ENCODE assay signal across 8 mouse cellular contexts in genomic region chr7:64373147-64373829, GRCm38 (mm10). TPM values are rescaled to one million over a fixed set of nuclear protein-coding genes. Genes with fewer than 3 reads are reported as not detected.
A peak's percentile ranks its signal among the peaks of the same experiment; 100 is the strongest.
DNase-seq lines count a peak whose midpoint lies in the region; ATAC-seq and TF ChIP-seq lines count a peak whose summit lies in the region.

No protein-coding gene starts in this region.

- no peak for TF ChIP-seq POLR2A in bone marrow macrophage, adult 2 months (IDR thresholded peaks at IDR 0.05; ENCODE audit: borderline replicate concordance, low read depth, low read length)

- peaks cover 34% of the 10 kb centered on the region for H3K36me3 ChIP-seq in kidney, embryonic 16.5 days (ENCODE audit: insufficient read depth, low read length)
- H3K36me3 ChIP-seq in hindbrain, embryonic 11.5 days (ENCODE audit: control insufficient read depth, insufficient read depth, low read length) = no peaks in the 10 kb centered on the region

- WGBS in kidney, embryonic 16.5 days = 10% methylated on average over 18 of the region's 18 CpGs
- WGBS in hindbrain, embryonic 11.5 days = 20% methylated on average over 18 of the region's 18 CpGs

- no peak for DNase-seq in kidney, adult 11 months
- peak; percentile 6 for DNase-seq in hindbrain, embryonic 11.5 days (ENCODE audit: low spot score)
- DNase-seq in mesoderm, embryonic 11.5 days (ENCODE audit: low read depth, low spot score) = peak; percentile 6
- DNase-seq in thymus, postnatal 10 days (ENCODE audit: low spot score in 2 of 2) = no peak
- no peak for DNase-seq in yolk sac, embryonic 10.5 days (ENCODE audit: low spot score)
- no peak for DNase-seq in thymus, postnatal 0 days (ENCODE audit: low spot score)

- H3K4me1 ChIP-seq in kidney, embryonic 16.5 days (ENCODE audit: insufficient read depth, low read length) = peaks cover 6% of the 10 kb centered on the region; the same call in 1 of the 2 replicates
- H3K4me1 ChIP-seq in bone marrow macrophage, adult 2 months (ENCODE audit: control insufficient read depth, insufficient read depth, low read length) = peaks cover 6% of the 10 kb centered on the region
- no peaks in the 10 kb centered on the region for H3K4me1 ChIP-seq in hindbrain, embryonic 11.5 days (replicated peaks; ENCODE audit: control insufficient read depth, insufficient read depth, low read length)

- H3K4me3 ChIP-seq in kidney, embryonic 16.5 days (ENCODE audit: low read length) = peak overlapping the region; percentile 57
- peak overlapping the region; percentile 89 for H3K4me3 ChIP-seq in bone marrow macrophage, adult 2 months (ENCODE audit: insufficient read depth, low read length)
- peak overlapping the region; percentile 71 for H3K4me3 ChIP-seq in hindbrain, embryonic 11.5 days (ENCODE audit: low read depth, low read length)

- no peak for TF ChIP-seq CTCF in bone marrow macrophage, adult 2 months (IDR thresholded peaks at IDR 0.05; ENCODE audit: low read depth, low read length)

- H3K4me2 ChIP-seq in kidney, embryonic 16.5 days (replicated peaks; ENCODE audit: low read depth, low read length) = peak overlapping the region; percentile 80
- H3K4me2 ChIP-seq in hindbrain, embryonic 11.5 days (replicated peaks; ENCODE audit: low read depth, low read length) = peak overlapping the region; percentile 61

- H3K9ac ChIP-seq in kidney, embryonic 16.5 days (replicated peaks; ENCODE audit: low read length) = peak overlapping the region; percentile 71
- peak overlapping the region; percentile 77 for H3K9ac ChIP-seq in hindbrain, embryonic 11.5 days (ENCODE audit: low read depth, low read length)

- no peaks in the 10 kb centered on the region for H3K9me3 ChIP-seq in kidney, embryonic 16.5 days (ENCODE audit: low read length)
- no peaks in the 10 kb centered on the region for H3K9me3 ChIP-seq in hindbrain, embryonic 11.5 days (ENCODE audit: control insufficient read depth, low read length)

- peak overlapping the region; percentile 95 for H3K27ac ChIP-seq in kidney, embryonic 16.5 days (ENCODE audit: low read length)
- H3K27ac ChIP-seq in bone marrow macrophage, adult 2 months (ENCODE audit: insufficient read depth, low read depth, low read length) = peak overlapping the region; percentile 90
- peak overlapping the region; percentile 85 for H3K27ac ChIP-seq in hindbrain, embryonic 11.5 days (ENCODE audit: low read depth, low read length)

- ATAC-seq in kidney, embryonic 16.5 days (ENCODE audit: low FRiP score, low TSS enrichment) = peak; percentile 10; the same call in 1 of the 2 replicates
- peak; percentile 53 for ATAC-seq in hindbrain, embryonic 11.5 days (ENCODE audit: low FRiP score)

- no peaks in the 10 kb centered on the region for H3K27me3 ChIP-seq in kidney, embryonic 16.5 days (ENCODE audit: insufficient read depth, low read length)
- no peaks in the 10 kb centered on the region for H3K27me3 ChIP-seq in hindbrain, embryonic 11.5 days (ENCODE audit: control insufficient read depth, insufficient read depth, low read length)

RNA-seq across cellular contexts. Expression of gene Fan1, which starts 0.6 kb away (rescaled TPM):
- 6.1 and 6.8 TPM in 2 replicates for polyA plus RNA-seq in kidney, embryonic 16.5 days (2015; fragmentation: Nextera tagmentation; extraction: Ambion mirVana)
- 2.3 and 3.7 TPM in 2 replicates for polyA plus RNA-seq in bone marrow macrophage, adult 2 months (2012; ENCODE audit: insufficient read depth, insufficient read length, missing spikeins)
- polyA plus RNA-seq in hindbrain, embryonic 11.5 days (2014; fragmentation: Nextera tagmentation; extraction: Ambion mirVana) = 6.5 and 12.0 TPM in 2 replicates
- polyA plus RNA-seq in thymus, postnatal 0 days (2015; fragmentation: Nextera tagmentation; extraction: Ambion mirVana) = 3.7 and 5.9 TPM in 2 replicates

RNA-seq across cellular contexts. Expression of gene Mphosph10, which starts 18.8 kb away (rescaled TPM):
- polyA plus RNA-seq in kidney, embryonic 16.5 days (2015; fragmentation: Nextera tagmentation; extraction: Ambion mirVana) = 37.9 and 40.0 TPM in 2 replicates
- 20.0 and 21.4 TPM in 2 replicates for polyA plus RNA-seq in bone marrow macrophage, adult 2 months (2012; ENCODE audit: insufficient read depth, insufficient read length, missing spikeins)
- 52.2 and 54.4 TPM in 2 replicates for polyA plus RNA-seq in hindbrain, embryonic 11.5 days (2014; fragmentation: Nextera tagmentation; extraction: Ambion mirVana)
- 46.5 and 49.1 TPM in 2 replicates for polyA plus RNA-seq in thymus, postnatal 0 days (2015; fragmentation: Nextera tagmentation; extraction: Ambion mirVana)

RNA-seq across cellular contexts. Expression of gene Mcee, which starts 19.1 kb away (rescaled TPM):
- 95.4 and 100 TPM in 2 replicates for polyA plus RNA-seq in kidney, embryonic 16.5 days (2015; fragmentation: Nextera tagmentation; extraction: Ambion mirVana)
- 69.6 and 95.3 TPM in 2 replicates for polyA plus RNA-seq in bone marrow macrophage, adult 2 months (2012; ENCODE audit: insufficient read depth, insufficient read length, missing spikeins)
- 37.4 and 37.5 TPM in 2 replicates for polyA plus RNA-seq in hindbrain, embryonic 11.5 days (2014; fragmentation: Nextera tagmentation; extraction: Ambion mirVana)
- polyA plus RNA-seq in thymus, postnatal 0 days (2015; fragmentation: Nextera tagmentation; extraction: Ambion mirVana) = 55.6 and 58.3 TPM in 2 replicates

Comparison
In these comparisons a context has a peak if more than half of its experiments do, and no peak if none do; other contexts are left out.
1. DNase-seq: peak in hindbrain, embryonic 11.5 days (single experiment) and mesoderm, embryonic 11.5 days (single experiment); none in kidney, adult 11 months (single experiment), thymus, postnatal 10 days (0 of 2), yolk sac, embryonic 10.5 days (single experiment) and thymus, postnatal 0 days (single experiment).
2. Peak in every context shown above with its lines, with median percentiles within 50 percentile points of each other: H3K27ac ChIP-seq and H3K4me3 ChIP-seq.